Mouse (Mus musculus): ENCODE data around the gene Olfr460. TPM values are rescaled to one million over a fixed set of nuclear protein-coding genes. Genes with fewer than 3 reads are reported as not detected.
"Not testable (repeated sequence)": the region's sequence is repeated elsewhere in the genome, so short reads cannot be mapped to it uniquely, and the experiment has no call there.

The Olfr460 gene
- polyA plus RNA-seq, 1 experiment from 2014 or later = not detected

- ATAC-seq (ENCODE audit: low FRiP score); H3K27me3 ChIP-seq (ENCODE audit: control insufficient read depth, insufficient read depth, low read length); H3K27ac ChIP-seq; H3K4me2 ChIP-seq (replicated peaks); H3K9me3 ChIP-seq (ENCODE audit: control insufficient read depth, low read length); DNase-seq (ENCODE audit: low spot score); H3K4me1 ChIP-seq (replicated peaks; ENCODE audit: control insufficient read depth, insufficient read depth, low read length); H3K9ac ChIP-seq; H3K36me3 ChIP-seq (replicated peaks; ENCODE audit: control insufficient read depth, insufficient read depth); H3K4me3 ChIP-seq (replicated peaks; ENCODE audit: low read length): not testable (repeated sequence)
- WGBS = 35% methylated on average over 4 of the region's 4 CpGs
Observed at GRCm38 (mm10) chr6:40598546-40598945, 29.3 kb downstream of the Olfr460 start.

GRCm38 (mm10) chr6:40607431-40607830 is 38.1 kb downstream of the Olfr460 start:
- no peaks in the 10 kb centered on the region for H3K27me3 ChIP-seq (ENCODE audit: control insufficient read depth, insufficient read depth, low read length)
- no peaks in the 10 kb centered on the region for H3K9me3 ChIP-seq (ENCODE audit: control insufficient read depth, low read length)
- H3K4me1 ChIP-seq (replicated peaks; ENCODE audit: control insufficient read depth, insufficient read depth, low read length) = no peaks in the 10 kb centered on the region
- H3K27ac ChIP-seq = no peak overlapping the region
- no peak overlapping the region for H3K4me2 ChIP-seq (replicated peaks)
- H3K9ac ChIP-seq = no peak overlapping the region
- no peak overlapping the region for H3K4me3 ChIP-seq (replicated peaks; ENCODE audit: low read length)
- DNase-seq (ENCODE audit: low spot score) (no peak), ATAC-seq (ENCODE audit: low FRiP score) (no peak)
- H3K36me3 ChIP-seq (replicated peaks; ENCODE audit: control insufficient read depth, insufficient read depth) = no peaks in the 10 kb centered on the region

- Histone ChIP-seq H3K36me3 (replicated peaks; ENCODE audit: control insufficient read depth, insufficient read depth) (no peaks in the 10 kb centered on the region), H3K9me3 (ENCODE audit: control insufficient read depth, low read length) (no peaks in the 10 kb centered on the region), H3K4me3 (replicated peaks; ENCODE audit: low read length) (no peak overlapping the region), H3K4me1 (replicated peaks; ENCODE audit: control insufficient read depth, insufficient read depth, low read length) (no peaks in the 10 kb centered on the region), H3K27ac (no peak overlapping the region), H3K9ac (no peak overlapping the region), H3K27me3 (ENCODE audit: control insufficient read depth, insufficient read depth, low read length) (no peaks in the 10 kb centered on the region), H3K4me2 (replicated peaks) (no peak overlapping the region)
- ATAC-seq (ENCODE audit: low FRiP score) = no peak
- WGBS = 71% methylated on average over 8 of the region's 8 CpGs
- DNase-seq (ENCODE audit: low spot score) = no peak
Observed at GRCm38 (mm10) chr6:40610244-40610643, 41.0 kb downstream of the Olfr460 start.

- no peak for DNase-seq (ENCODE audit: low spot score)
- Histone ChIP-seq H3K9me3 (ENCODE audit: control insufficient read depth, low read length) (no peaks in the 10 kb centered on the region), H3K27me3 (ENCODE audit: control insufficient read depth, insufficient read depth, low read length) (no peaks in the 10 kb centered on the region), H3K4me3 (replicated peaks; ENCODE audit: low read length) (no peak within 1 kb of the TSS), H3K4me1 (replicated peaks; ENCODE audit: control insufficient read depth, insufficient read depth, low read length) (no peaks in the 10 kb centered on the region), H3K27ac (no peak within 1 kb of the TSS), H3K9ac (no peak within 1 kb of the TSS), H3K36me3 (replicated peaks; ENCODE audit: control insufficient read depth, insufficient read depth) (no peaks in the 10 kb centered on the region), H3K4me2 (replicated peaks) (no peak within 1 kb of the TSS)
- ATAC-seq (ENCODE audit: low FRiP score) = no peak
- WGBS = 96% methylated on average over 4 of the region's 4 CpGs
Observed at GRCm38 (mm10) chr6:40613260-40613852, 44.1 kb downstream of the Olfr460 start, which contains the start of gene Tas2r138. Gene Tas2r138 (minus strand): TSS chr6:40613310.

GRCm38 (mm10) chr6:40617965-40618364 is 48.7 kb downstream of the Olfr460 start:
- WGBS = 26% methylated on average over 2 of the region's 2 CpGs
- DNase-seq (ENCODE audit: low spot score) (peak; percentile 86), ATAC-seq (ENCODE audit: low FRiP score) (peak; percentile 68; the same call in 1 of the 2 replicates)
- Histone ChIP-seq H3K4me1 (replicated peaks; ENCODE audit: control insufficient read depth, insufficient read depth, low read length) (no peaks in the 10 kb centered on the region), H3K27ac (no peak overlapping the region), H3K9ac (no peak overlapping the region), H3K9me3 (ENCODE audit: control insufficient read depth, low read length) (no peaks in the 10 kb centered on the region), H3K36me3 (replicated peaks; ENCODE audit: control insufficient read depth, insufficient read depth) (no peaks in the 10 kb centered on the region), H3K27me3 (ENCODE audit: control insufficient read depth, insufficient read depth, low read length) (no peaks in the 10 kb centered on the region), H3K4me2 (replicated peaks) (no peak overlapping the region), H3K4me3 (replicated peaks; ENCODE audit: low read length) (no peak overlapping the region)

Other genes with a start within 250 kb of the Olfr460 start
- 54.9 and 62.9 TPM in 2 replicates for gene Agk, start 244.3 kb upstream of the Olfr460 start, polyA plus RNA-seq (2014; fragmentation: Nextera tagmentation; extraction: Ambion mirVana)
- gene E330009J07Rik, start 133.4 kb upstream of the Olfr460 start, polyA plus RNA-seq (2014; fragmentation: Nextera tagmentation; extraction: Ambion mirVana) = 19.9 and 23.2 TPM in 2 replicates
- gene Wee2, start 130.4 kb upstream of the Olfr460 start, polyA plus RNA-seq (2014; fragmentation: Nextera tagmentation; extraction: Ambion mirVana) = 0.13 and 0.17 TPM in 2 replicates
- gene Ssbp1, start 98.1 kb upstream of the Olfr460 start, polyA plus RNA-seq (2014; fragmentation: Nextera tagmentation; extraction: Ambion mirVana) = 78.7 and 85.7 TPM in 2 replicates
- 0.24 and 0.33 TPM in 2 replicates for gene Tas2r137, start 78.3 kb upstream of the Olfr460 start, polyA plus RNA-seq (2014; fragmentation: Nextera tagmentation; extraction: Ambion mirVana)
- not detected in 2 replicates for gene Tas2r108, start 76.0 kb upstream of the Olfr460 start, polyA plus RNA-seq (2014; fragmentation: Nextera tagmentation; extraction: Ambion mirVana)
- gene Prss37, start 50.0 kb upstream of the Olfr460 start, polyA plus RNA-seq (2014; fragmentation: Nextera tagmentation; extraction: Ambion mirVana) = not detected in 2 replicates
- gene Olfr461, start 14.4 kb upstream of the Olfr460 start, polyA plus RNA-seq (2014; fragmentation: Nextera tagmentation; extraction: Ambion mirVana) = 0.08 and 0.13 TPM in 2 replicates
- gene Clec5a, start 16.3 kb downstream of the Olfr460 start, polyA plus RNA-seq (2014; fragmentation: Nextera tagmentation; extraction: Ambion mirVana) = 0.25 and 0.59 TPM in 2 replicates
- gene Tas2r138, start 43.8 kb downstream of the Olfr460 start, polyA plus RNA-seq (2014; fragmentation: Nextera tagmentation; extraction: Ambion mirVana) = not detected in 2 replicates
- 0.13 and 0.28 TPM in 2 replicates for gene Mgam, start 59.3 kb downstream of the Olfr460 start, polyA plus RNA-seq (2014; fragmentation: Nextera tagmentation; extraction: Ambion mirVana)